ENCODE assay signal across 8 mouse cellular contexts in the genomic region with DNA sequence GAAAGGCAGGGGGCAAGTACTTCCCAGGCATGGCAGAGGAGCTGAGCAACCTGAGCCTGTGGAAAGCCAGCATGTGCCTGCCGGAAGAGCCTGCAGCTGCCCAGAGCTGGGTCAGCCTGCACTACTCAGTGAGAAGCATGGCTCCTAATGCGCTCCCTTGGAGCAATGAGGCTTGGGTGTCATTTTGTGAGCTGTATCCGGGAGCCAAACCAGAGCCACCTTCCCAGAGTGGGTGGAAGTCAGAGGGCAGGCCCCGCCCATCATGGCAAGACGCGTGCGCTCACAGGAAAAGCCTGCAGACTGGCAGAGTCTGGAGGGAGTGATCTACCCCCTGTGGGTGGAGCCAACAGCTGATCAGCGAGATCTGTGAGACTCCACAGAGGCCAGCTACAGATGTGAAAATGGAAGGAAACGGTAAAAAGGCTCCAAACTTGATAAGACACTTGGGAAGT.
DNase-seq lines count a peak whose midpoint lies in the region; ATAC-seq and TF ChIP-seq lines count a peak whose summit lies in the region.

No protein-coding gene starts in this region.

- no peaks in the 10 kb centered on the region for H3K9me3 ChIP-seq in intestine, embryonic 15.5 days
- H3K9me3 ChIP-seq in liver, postnatal 0 days (ENCODE audit: low read length), result no peaks in the 10 kb centered on the region
- no peaks in the 10 kb centered on the region for H3K9me3 ChIP-seq in neural tube, embryonic 12.5 days

- DNase-seq in 3T3-L1 (ENCODE audit: low read depth, low spot score) (peak; percentile 76), MEL-GATA-1-ER (ENCODE audit: extremely low read depth, low read depth) (peak; percentile 79)
- peak; percentile 89 for DNase-seq in embryo, embryonic 11 days
- peak; percentile 80 for DNase-seq in liver, postnatal 0 days
- DNase-seq in thymus, postnatal 10 days (ENCODE audit: low spot score in 2 of 2), result peak; percentile 69 to 72

- no peak for TF ChIP-seq CTCF in liver, postnatal 0 days (IDR thresholded peaks at IDR 0.05; ENCODE audit: low read depth)

- WGBS in intestine, embryonic 15.5 days, result 3% methylated on average over 9 of the region's 9 CpGs
- WGBS in liver, postnatal 0 days (ENCODE audit: insufficient replicate concordance), result 5% methylated on average over 9 of the region's 9 CpGs
- 2% methylated on average over 9 of the region's 9 CpGs for WGBS in neural tube, embryonic 12.5 days

- no peak for TF ChIP-seq EP300 in liver, postnatal 0 days (IDR thresholded peaks at IDR 0.05; ENCODE audit: low read depth)

- H3K36me3 ChIP-seq in intestine, embryonic 15.5 days, result no peaks in the 10 kb centered on the region
- no peaks in the 10 kb centered on the region for H3K36me3 ChIP-seq in liver, postnatal 0 days (replicated peaks; ENCODE audit: insufficient read depth, low read length)
- no peaks in the 10 kb centered on the region for H3K36me3 ChIP-seq in neural tube, embryonic 12.5 days

- 0 out of 2 replicates have a peak, but pooled peaks cover 3% of the 10 kb centered on the region for H3K4me1 ChIP-seq in intestine, embryonic 15.5 days (replicated peaks)
- H3K4me1 ChIP-seq in liver, postnatal 0 days (ENCODE audit: insufficient read depth), result peaks cover 5% of the 10 kb centered on the region; the same call in 1 of the 2 replicates
- peaks cover 4% of the 10 kb centered on the region for H3K4me1 ChIP-seq in neural tube, embryonic 12.5 days

- H3K9ac ChIP-seq in intestine, embryonic 15.5 days, result peak overlapping the region; percentile 9; the same call in 1 of the 2 replicates
- H3K9ac ChIP-seq in liver, postnatal 0 days (replicated peaks), result 0 out of 2 replicates have a peak overlapping the region, but pooled peaks have one; percentile 2
- H3K9ac ChIP-seq in neural tube, embryonic 12.5 days, result peak overlapping the region; percentile 19; the same call in 1 of the 2 replicates

- no peak overlapping the region for H3K27ac ChIP-seq in intestine, embryonic 15.5 days
- no peak overlapping the region for H3K27ac ChIP-seq in liver, postnatal 0 days (ENCODE audit: low read depth)
- H3K27ac ChIP-seq in neural tube, embryonic 12.5 days, result no peak overlapping the region

- H3K4me3 ChIP-seq in intestine, embryonic 15.5 days (replicated peaks), result peak overlapping the region; percentile 32
- H3K4me3 ChIP-seq in liver, postnatal 0 days (ENCODE audit: low read depth, low read length), result peak overlapping the region; percentile 23
- H3K4me3 ChIP-seq in neural tube, embryonic 12.5 days, result peak overlapping the region; percentile 28

- peak overlapping the region; percentile 64 for H3K4me2 ChIP-seq in intestine, embryonic 15.5 days (replicated peaks)
- H3K4me2 ChIP-seq in liver, postnatal 0 days (ENCODE audit: low read depth, low read length), result peak overlapping the region; percentile 69
- peak overlapping the region; percentile 68 for H3K4me2 ChIP-seq in neural tube, embryonic 12.5 days (replicated peaks)

- no peaks in the 10 kb centered on the region for H3K27me3 ChIP-seq in intestine, embryonic 15.5 days (replicated peaks)
- H3K27me3 ChIP-seq in liver, postnatal 0 days (ENCODE audit: insufficient read depth, low read length), result no peaks in the 10 kb centered on the region
- no peaks in the 10 kb centered on the region for H3K27me3 ChIP-seq in neural tube, embryonic 12.5 days (replicated peaks)

- ATAC-seq in granulocyte monocyte progenitor cell, adult 5-6 weeks (replicated peaks; ENCODE audit: poor library complexity, severe bottlenecking), result peak; percentile 100
- peak; percentile 99 for ATAC-seq in intestine, embryonic 15.5 days
- peak; percentile 99 for ATAC-seq in liver, postnatal 0 days
- peak; percentile 95 for ATAC-seq in neural tube, embryonic 12.5 days (ENCODE audit: low FRiP score, low read depth)
